Comparison of ENCODE assay signal across 21 mouse cellular contexts in genomic region chr10:111545648-111546047, GRCm38 (mm10). TPM values are rescaled to one million over a fixed set of nuclear protein-coding genes. Genes with fewer than 3 reads are reported as not detected.
DNase-seq lines count a peak whose midpoint lies in the region; ATAC-seq lines count a peak whose summit lies in the region.
"Had no signal": no experiment of that assay in that cellular context is flagged by ENCODE, and none has a peak within 500 bp of the region (broad histone marks: within the 10 kb centered on the region; RNA-seq: fewer than 3 reads in every experiment).

No protein-coding gene starts in this region.

- DNase-seq in c-Kit-positive CD71-positive TER-119-negative erythroid progenitor cells, embryonic 14.5 days (ENCODE audit: low read depth) = peak; percentile 32
- no peak for DNase-seq in yolk sac, embryonic 10.5 days (ENCODE audit: low spot score)
- DNase-seq in embryo, embryonic 11 days = no peak
- no peak for DNase-seq in kidney, postnatal 14 days
- DNase-seq: adrenal gland, postnatal 14 days; cerebellum, adult 11 months; cerebellum, postnatal 10 days; gastrocnemius, postnatal 10 days; kidney, adult 18-20 months; thymus, adult 18-20 months; thymus, postnatal 4 days had no signal

- peaks cover 28% of the 10 kb centered on the region for H3K4me1 ChIP-seq in intestine, embryonic 16.5 days (ENCODE audit: control insufficient read depth, insufficient read depth, low read length)
- peaks cover 36% of the 10 kb centered on the region for H3K4me1 ChIP-seq in liver, embryonic 15.5 days (replicated peaks)
- H3K4me1 ChIP-seq in stomach, embryonic 16.5 days (ENCODE audit: control insufficient read depth, insufficient read depth, low read length) = peaks cover 18% of the 10 kb centered on the region

- no peak overlapping the region for H3K4me2 ChIP-seq in intestine, embryonic 16.5 days (ENCODE audit: low read depth, low read length)
- H3K4me2 ChIP-seq in liver, embryonic 15.5 days = no peak overlapping the region
- no peak overlapping the region for H3K4me2 ChIP-seq in stomach, embryonic 16.5 days (ENCODE audit: low read depth, low read length)
- H3K4me2 ChIP-seq: embryonic facial prominence, embryonic 13.5 days; forebrain, embryonic 13.5 days; lung, embryonic 15.5 days; midbrain, embryonic 12.5 days had no signal

- H3K9me3 ChIP-seq in intestine, embryonic 16.5 days (ENCODE audit: control insufficient read depth, low read length) = no peaks in the 10 kb centered on the region
- H3K9me3 ChIP-seq in liver, embryonic 15.5 days (replicated peaks) = no peaks in the 10 kb centered on the region
- no peaks in the 10 kb centered on the region for H3K9me3 ChIP-seq in stomach, embryonic 16.5 days (replicated peaks; ENCODE audit: control insufficient read depth, low read length)
- H3K9me3 ChIP-seq: forebrain, embryonic 13.5 days; heart, embryonic 10.5 days; lung, embryonic 15.5 days; midbrain, embryonic 12.5 days had no signal

- no peak overlapping the region for H3K9ac ChIP-seq in intestine, embryonic 16.5 days (ENCODE audit: low read depth, low read length)
- no peak overlapping the region for H3K9ac ChIP-seq in liver, embryonic 15.5 days
- H3K9ac ChIP-seq in stomach, embryonic 16.5 days (ENCODE audit: low read length) = no peak overlapping the region
- H3K9ac ChIP-seq: embryonic facial prominence, embryonic 13.5 days; forebrain, embryonic 13.5 days; lung, embryonic 15.5 days; midbrain, embryonic 12.5 days had no signal

- no peak overlapping the region for H3K4me3 ChIP-seq in intestine, embryonic 16.5 days (ENCODE audit: low read length)
- H3K4me3 ChIP-seq in liver, embryonic 15.5 days (replicated peaks) = no peak overlapping the region
- H3K4me3 ChIP-seq in stomach, embryonic 16.5 days (replicated peaks; ENCODE audit: low read length) = no peak overlapping the region
- H3K4me3 ChIP-seq: embryonic facial prominence, embryonic 13.5 days; forebrain, embryonic 13.5 days; heart, embryonic 10.5 days; left cerebral cortex, adult 2 months; lung, embryonic 15.5 days; midbrain, embryonic 12.5 days had no signal

- WGBS in intestine, embryonic 16.5 days = 50% methylated on average over 4 of the region's 4 CpGs
- WGBS in liver, embryonic 15.5 days (ENCODE audit: insufficient replicate concordance) = 20% methylated on average over 4 of the region's 4 CpGs
- WGBS in stomach, embryonic 16.5 days = 54% methylated on average over 4 of the region's 4 CpGs

- no peaks in the 10 kb centered on the region for H3K36me3 ChIP-seq in intestine, embryonic 16.5 days (ENCODE audit: control insufficient read depth, insufficient read depth, low read length)
- no peaks in the 10 kb centered on the region for H3K36me3 ChIP-seq in liver, embryonic 15.5 days (replicated peaks)
- no peaks in the 10 kb centered on the region for H3K36me3 ChIP-seq in stomach, embryonic 16.5 days (ENCODE audit: control insufficient read depth, insufficient read depth, low read length)
- H3K36me3 ChIP-seq: embryonic facial prominence, embryonic 13.5 days; heart, embryonic 10.5 days; lung, embryonic 15.5 days; midbrain, embryonic 12.5 days had no signal

- H3K27ac ChIP-seq in intestine, embryonic 16.5 days (ENCODE audit: low read length) = no peak overlapping the region
- no peak overlapping the region for H3K27ac ChIP-seq in liver, embryonic 15.5 days (replicated peaks)
- no peak overlapping the region for H3K27ac ChIP-seq in stomach, embryonic 16.5 days (ENCODE audit: low read length)
- H3K27ac ChIP-seq: embryonic facial prominence, embryonic 13.5 days; forebrain, embryonic 13.5 days; left cerebral cortex, adult 2 months; lung, embryonic 15.5 days; midbrain, embryonic 12.5 days had no signal

- peak; percentile 70 for ATAC-seq in intestine, embryonic 16.5 days
- ATAC-seq in liver, embryonic 15.5 days (ENCODE audit: insufficient read depth) = peak; percentile 58; the same call in 1 of the 2 replicates
- ATAC-seq in stomach, embryonic 16.5 days (ENCODE audit: insufficient read depth, low FRiP score) = peak; percentile 82
- ATAC-seq: forebrain, embryonic 13.5 days; hindbrain, embryonic 16.5 days had no signal

- H3K27me3 ChIP-seq in intestine, embryonic 16.5 days (replicated peaks; ENCODE audit: control insufficient read depth, insufficient read depth, low read length) = no peaks in the 10 kb centered on the region
- no peaks in the 10 kb centered on the region for H3K27me3 ChIP-seq in liver, embryonic 15.5 days
- no peaks in the 10 kb centered on the region for H3K27me3 ChIP-seq in stomach, embryonic 16.5 days (ENCODE audit: control insufficient read depth, insufficient read depth, low read length)
- H3K27me3 ChIP-seq: embryonic facial prominence, embryonic 13.5 days; forebrain, embryonic 13.5 days; lung, embryonic 15.5 days; midbrain, embryonic 12.5 days had no signal

RNA-seq across cellular contexts. Expression of gene Phlda1, which starts 39.6 kb away (rescaled TPM):
- 31.9 and 32.2 TPM in 2 replicates for polyA plus RNA-seq in intestine, embryonic 16.5 days (2015; fragmentation: Nextera tagmentation; extraction: Ambion mirVana)
- polyA plus RNA-seq in liver, embryonic 15.5 days (2015; fragmentation: Nextera tagmentation; extraction: Ambion mirVana) = 4.2 and 4.8 TPM in 2 replicates
- 44.4 and 50.7 TPM in 2 replicates for polyA plus RNA-seq in stomach, embryonic 16.5 days (2015; fragmentation: Nextera tagmentation; extraction: Ambion mirVana)
